Mouse (Mus musculus) erythroblast, embryonic 14.5 days (primary cell): ENCODE results near the gene Kcnab1.

Experiments
- GATA1 ChIP-seq: IDR thresholded peaks from 2 replicates; pipeline ENCODE4 v1.6.1; 2012; ENCODE audit warnings: low read length, inconsistent platforms, mixed read lengths
- TAL1 ChIP-seq: IDR thresholded peaks from 3 replicates; pipeline ENCODE4 v1.6.1; 2012; ENCODE audit warnings: low read length, inconsistent platforms, mixed read lengths

DNA sequence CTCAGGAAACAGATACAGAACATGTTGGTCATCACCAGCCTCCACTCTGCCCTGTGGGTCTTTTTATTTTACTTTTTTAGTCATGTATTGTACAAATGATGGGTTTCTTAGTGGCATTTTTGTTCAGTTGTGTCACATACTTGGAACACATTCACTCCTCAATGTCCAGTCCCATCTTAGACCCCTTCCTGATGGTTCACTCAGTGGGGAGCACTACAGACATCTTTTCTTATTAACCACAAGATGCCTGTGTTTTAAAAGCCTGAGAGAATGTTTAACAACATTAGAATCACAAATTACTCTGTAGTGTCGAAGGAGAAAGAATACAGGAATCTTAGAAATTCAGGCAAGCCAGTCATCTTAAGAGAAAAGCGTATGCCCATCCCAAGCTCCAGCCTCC is 249.7 kb downstream of the Kcnab1 start:
- TF ChIP-seq GATA1 (no peak), TAL1 (no peak)
